Mouse (Mus musculus) hindlimb bud, embryonic 11.5 days (tissue): ENCODE data around the gene Bcas2.
"Not testable (repeated sequence)": the region's sequence is repeated elsewhere in the genome, so short reads cannot be mapped to it uniquely, and the experiment has no call there.

ENCODE experiments used
- DNase-seq: peaks from one replicate; pipeline ENCODE4 v3.0.0-alpha.2; 2012; ENCODE audit warnings: low read depth, low spot score; ENCODE audit errors: extremely low spot score

Bcas2 gene

DNA sequence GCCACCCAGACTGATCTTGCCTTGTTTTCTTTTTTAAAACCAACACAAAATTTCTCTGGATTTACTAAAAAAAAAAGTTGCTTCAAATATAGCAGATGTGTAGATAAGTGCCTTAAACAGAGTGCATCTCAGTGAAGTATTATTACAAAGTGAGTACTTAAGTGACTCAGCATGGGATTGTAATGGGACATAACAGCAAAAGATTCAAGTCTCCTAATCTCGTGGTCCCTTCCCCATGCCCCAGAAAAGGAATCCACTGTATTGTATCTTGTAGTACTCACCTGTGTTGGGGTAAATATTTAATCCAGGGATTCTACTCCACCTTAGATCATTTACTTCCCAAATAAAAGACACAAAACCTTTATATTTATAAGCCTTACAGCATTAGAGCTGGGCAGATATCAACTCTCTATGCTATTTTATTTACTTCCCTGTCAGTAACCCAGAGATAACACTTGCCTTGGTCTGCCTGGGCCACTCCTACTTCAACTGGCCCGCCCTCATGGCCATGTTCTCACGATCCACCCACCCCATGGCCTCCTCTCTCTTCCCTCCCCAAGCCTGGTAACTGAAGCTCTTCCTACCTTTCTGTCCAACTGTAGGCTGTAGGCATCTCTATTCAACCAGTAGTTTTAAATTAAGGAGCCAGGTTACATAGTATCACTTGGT lies 12.1 kb upstream of the Bcas2 start:
- DNase-seq = no peak

DNA sequence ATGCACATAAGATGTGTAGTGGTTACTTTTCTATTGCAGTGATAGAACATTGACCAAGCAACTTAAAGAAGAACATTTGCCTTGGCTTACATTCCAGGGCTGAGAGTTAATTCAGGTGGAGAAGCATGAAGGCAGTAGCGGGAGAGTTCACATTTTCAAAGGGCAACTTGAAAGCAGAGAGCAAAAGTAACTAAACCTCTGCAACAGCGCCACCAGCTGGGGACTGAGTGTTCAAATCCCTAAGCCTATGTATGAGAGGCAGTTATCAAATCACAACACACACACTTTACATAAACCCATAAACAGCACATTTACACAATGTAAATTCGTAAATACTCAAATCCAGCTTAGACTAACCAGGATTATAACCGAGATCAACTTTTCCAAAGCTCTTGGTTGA lies 1.7 kb upstream of the Bcas2 start:
- peak; percentile 64 for DNase-seq

DNA sequence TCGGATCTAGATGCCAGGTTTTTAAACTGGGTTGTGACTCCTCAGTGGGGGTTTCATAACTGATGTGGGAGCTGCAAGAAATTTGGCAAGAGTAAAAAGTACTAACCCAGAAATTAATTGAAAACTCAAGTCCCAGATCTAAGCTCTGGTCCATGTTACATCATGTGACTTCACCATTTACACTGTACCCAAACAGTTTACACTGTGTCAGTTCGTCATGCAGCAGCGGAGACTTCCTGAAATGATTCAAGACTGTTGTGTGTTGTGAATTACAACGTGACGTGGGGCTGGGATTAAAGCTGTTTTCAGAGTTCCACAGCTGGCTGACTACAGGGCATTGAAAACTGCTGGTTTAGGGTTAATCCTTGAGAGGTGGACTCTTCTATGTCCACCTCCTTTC lies 1.2 kb downstream of the Bcas2 start:
- no peak for DNase-seq

DNA sequence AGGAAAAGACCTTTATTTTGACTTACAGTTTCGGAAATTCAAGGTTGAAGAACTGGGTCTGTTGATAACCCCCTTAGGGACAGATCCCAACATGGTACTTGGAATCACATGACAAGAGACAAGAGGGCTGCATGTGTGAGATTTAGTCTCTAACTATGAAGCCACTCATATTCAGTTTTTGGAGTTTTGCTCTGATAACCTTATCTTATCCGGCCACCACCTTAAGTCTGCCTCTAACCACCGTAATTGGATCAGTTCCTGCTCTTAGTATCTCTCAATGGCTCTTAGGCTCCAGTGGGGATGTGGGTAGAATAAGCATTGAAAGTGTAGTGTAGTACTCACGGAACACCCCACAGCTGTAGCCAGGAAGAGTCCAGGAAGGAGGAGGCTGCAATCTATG lies 5.3 kb downstream of the Bcas2 start:
- DNase-seq = no peak

DNA sequence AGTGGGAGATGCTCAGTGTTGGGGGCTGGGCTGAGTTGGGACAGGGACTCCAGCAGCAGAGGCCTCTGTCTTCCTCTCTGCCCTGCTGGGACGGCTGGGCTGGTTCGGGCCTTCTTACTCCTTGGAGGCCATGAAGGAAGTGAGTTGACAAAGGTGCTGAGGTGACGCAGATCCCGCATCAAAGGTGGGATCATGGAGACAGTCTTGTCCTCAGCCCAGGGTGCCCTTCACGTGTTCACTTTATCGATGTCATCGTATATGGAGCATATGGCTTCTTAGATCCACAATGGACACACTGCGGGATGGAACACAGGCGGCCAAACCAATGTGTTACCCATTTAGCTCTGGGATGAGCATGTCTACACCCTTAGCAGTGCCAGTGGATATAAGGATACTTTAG lies 8.1 kb downstream of the Bcas2 start:
- no peak for DNase-seq

DNA sequence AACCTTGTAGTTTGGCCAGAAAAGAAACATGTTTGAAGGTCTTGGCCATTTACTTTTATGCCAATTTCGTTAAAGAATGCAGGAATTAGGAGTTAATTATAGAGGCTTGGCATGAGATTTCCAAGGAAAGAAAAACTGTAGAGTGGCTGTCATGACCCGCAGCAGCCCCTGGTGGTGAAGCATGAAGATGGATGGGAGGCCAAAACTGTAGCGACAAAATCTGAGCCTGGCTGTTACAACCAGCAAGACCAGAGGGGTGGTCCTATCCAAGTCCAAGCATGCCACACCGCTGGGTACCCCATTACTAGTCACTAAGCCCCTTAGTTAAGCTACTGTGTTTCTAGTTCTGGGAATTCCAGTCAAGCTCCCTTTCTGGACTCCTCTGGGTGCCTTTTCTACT lies 9.7 kb downstream of the Bcas2 start:
- no peak for DNase-seq

DNA sequence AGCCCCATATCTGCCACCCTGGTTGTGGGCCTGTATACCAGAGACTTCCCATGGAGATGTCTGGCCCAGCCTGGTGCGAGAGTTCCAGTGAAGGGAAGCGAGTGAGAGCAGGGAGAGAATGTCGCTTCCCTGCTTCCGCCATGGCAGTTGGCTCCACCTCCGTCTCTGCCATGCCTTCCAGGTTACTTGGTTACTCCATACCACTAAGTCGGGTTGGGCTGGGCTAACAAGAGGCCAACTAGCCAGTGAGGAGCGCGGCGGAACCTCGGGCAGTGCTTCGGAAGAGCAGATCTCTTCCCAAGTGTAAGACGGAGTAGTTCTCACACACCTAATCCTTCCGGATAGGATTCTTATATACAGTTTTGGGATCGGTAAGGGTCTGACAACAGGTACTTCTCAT lies 11.4 kb downstream of the Bcas2 start:
- no peak for DNase-seq

DNA sequence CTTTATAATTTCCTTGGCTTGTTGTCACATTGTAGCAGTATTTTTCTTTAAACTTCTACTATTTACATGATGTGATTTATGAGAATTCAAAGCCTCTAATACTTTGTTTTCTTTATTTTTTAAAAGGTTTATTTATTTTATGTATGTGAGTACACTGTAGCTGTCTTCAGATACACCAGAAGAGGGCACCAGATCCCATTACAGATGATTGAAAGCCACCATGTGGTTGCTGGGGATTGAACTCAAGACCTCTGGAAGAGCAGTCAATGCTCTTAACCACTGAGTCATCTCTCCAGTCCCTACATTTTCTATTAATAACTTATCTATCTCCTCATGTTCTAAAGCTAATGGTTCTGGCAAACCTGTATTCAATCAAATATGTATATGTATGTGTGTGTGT lies 13.0 kb downstream of the Bcas2 start:
- not testable (repeated sequence) for DNase-seq

DNA sequence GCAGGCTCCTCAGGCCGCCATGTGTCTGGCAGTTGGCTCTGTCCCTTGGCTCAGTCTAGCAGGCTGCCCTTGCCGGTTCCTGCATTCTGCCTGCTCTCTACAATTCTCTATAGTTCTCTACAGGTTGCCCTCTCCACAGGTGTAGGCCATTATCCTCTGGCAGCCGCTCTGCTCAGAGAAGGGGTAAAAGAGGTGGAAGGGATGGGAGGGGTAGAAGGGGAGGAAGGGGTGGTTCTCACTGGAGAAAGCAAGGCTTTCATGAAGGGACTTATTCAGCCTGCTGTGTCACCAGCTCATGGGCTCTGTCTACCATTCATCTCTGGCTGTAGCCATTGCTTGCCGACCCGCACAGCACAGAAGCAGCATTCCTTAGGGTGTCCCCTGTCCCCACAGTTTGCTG lies 17.0 kb downstream of the Bcas2 start:
- no peak for DNase-seq

DNA sequence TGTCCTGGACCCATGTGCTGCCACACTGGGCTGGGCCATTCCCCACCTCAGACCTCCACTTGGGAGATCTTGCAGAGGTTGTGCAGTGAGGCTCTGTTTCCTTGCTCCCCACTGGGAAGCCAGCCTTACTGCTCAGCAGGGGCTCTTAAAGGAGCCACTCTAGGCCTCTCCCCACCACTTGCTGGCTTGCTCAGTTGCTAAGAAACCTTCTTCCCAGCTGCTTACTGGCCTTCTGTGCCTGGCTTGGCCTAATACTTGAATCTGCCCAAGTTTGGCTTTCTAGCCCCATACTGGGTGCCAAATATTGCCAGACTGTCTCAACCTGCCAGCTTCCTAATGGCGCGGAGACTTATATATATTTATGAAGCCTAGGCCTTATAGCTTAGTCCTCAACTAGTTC lies 17.4 kb downstream of the Bcas2 start:
- no peak for DNase-seq

DNA sequence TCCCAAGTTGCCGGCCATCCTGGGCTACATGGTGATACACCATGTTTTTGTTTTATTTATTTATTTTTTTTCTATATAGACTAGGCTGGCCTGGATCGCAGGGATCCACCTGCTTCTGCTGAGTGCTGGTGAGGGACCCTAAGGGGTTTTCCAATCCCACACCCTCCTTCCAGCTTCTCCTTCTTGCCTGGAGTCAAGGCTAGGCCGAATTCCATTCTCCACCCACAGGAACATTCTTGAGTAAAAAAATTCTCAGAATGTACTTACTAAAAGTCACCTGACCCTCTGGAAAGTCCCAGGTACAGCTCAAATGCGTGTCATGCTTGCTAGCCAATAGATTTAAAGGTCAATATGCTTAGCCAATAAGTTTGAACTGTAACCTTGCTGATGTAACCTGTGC lies 20.7 kb downstream of the Bcas2 start:
- DNase-seq = no peak

DNA sequence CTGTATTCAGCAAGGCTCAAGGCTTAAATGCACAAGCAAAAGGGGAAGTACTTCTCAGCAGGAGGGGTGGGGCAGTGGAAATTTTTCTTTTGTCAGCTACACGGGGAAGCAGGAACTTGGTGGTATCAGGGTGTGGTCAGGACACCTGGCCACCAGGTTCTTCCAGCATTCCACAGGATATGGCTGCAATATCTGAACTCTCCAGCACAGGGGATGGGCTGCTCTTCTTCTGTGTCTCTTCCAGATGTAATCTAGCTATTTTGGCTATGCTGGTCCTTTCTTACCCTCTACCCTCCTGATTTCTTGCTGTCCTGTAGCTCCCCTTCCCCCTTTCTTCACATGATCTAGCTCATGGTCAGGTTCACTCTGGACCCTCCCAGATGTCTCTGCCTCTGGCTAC lies 21.7 kb downstream of the Bcas2 start:
- DNase-seq = no peak

DNA sequence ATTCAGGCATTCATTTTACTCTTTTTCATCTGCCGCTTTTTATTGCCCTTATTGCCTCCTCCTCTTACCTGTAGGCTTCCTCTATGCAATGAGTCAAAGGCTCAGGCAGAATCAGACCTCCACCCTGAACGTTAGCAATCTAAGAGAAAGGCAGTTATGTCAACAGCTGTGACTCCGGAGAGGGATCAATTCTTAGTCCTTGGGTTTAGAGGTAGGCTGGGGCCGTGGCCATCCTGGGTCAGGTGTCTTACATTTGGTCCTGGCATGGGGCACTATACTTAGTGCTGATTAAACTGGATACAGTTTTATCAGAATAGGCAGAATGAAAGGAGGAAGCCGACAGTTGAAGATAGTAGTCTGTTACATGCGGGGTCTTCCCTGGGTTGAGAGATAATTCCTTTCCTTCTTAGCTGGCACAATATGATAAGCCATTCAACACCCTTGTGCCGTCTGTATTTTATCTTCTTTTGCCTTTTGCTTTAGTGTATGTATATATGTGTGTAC lies 24.9 kb downstream of the Bcas2 start:
- no peak for DNase-seq

DNA sequence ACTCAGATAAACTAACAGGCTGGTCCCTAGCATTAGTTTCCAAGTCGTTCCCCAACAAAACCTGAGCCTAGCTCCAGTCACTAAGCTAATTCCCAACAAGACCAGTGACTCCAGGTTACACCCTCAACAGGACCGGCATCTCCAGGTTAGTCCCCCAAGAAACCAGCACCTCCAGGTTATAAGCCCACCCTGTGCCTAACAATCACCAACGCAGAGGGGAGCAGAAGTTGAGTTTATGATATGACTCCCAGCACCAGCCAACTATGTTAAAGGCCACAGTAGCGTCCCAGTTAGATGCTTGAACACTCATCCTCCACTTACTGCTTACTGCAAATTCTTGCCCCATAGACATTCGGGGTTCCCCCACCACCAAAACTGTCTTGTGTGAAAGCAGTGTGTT lies 27.9 kb downstream of the Bcas2 start:
- DNase-seq = no peak

DNA sequence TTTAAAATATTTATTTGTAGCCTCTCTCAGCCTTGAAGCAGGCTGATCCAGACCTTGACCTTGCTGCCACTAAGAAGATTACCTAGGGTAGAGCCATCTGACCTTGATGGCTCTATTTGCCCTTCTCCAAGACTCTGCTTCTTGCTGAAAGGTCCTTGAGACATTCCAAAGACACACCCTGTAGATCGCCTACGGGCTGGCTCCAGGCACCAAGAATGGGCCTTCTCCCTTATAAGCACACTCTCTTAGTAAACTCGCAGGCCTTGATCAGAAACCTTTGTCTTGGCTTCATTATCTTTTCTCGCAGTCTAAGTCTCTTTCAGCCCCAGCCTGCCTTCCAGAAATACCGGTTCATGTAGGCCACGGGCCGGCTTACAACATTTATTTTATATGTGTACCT lies 29.6 kb downstream of the Bcas2 start:
- not testable (repeated sequence) for DNase-seq

DNA sequence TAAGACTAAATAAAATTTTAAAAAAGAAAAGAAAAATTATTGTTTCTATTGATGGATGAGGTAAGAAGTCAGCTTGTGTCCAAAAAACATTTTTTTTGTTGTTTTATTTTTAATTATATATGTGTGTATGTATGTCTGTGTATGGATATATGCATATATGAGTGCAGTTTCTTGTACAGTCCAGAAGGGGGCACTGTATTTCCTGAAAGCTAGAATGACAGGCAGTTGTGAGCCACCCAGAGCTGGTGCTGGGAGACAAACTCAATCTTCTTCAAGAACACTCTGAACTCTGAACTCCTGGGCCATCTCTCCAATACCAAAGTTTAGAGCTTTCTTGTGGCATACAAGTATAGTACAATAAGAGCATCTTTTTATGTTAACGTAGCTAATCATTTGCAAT lies 32.1 kb downstream of the Bcas2 start:
- DNase-seq = no peak

DNA sequence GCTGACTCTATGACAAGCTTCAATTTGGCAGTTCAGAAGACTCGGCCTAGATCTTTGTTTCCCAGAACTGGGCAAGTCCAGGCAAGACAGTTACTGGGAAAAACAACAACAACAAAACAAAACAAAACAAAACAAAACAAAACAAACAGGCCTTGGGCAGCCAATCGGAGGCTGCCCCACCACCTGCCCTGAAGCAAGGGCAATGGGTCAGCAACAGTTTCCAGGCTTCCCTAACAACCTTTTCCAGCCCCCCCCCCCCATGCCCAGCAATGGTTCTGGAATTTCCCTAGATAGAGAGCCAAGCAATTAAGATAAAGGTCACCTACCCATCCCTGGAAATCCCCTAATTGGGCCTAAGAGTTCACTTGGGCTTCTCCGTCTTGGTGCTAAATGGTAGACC lies 33.0 kb downstream of the Bcas2 start:
- no peak for DNase-seq

DNA sequence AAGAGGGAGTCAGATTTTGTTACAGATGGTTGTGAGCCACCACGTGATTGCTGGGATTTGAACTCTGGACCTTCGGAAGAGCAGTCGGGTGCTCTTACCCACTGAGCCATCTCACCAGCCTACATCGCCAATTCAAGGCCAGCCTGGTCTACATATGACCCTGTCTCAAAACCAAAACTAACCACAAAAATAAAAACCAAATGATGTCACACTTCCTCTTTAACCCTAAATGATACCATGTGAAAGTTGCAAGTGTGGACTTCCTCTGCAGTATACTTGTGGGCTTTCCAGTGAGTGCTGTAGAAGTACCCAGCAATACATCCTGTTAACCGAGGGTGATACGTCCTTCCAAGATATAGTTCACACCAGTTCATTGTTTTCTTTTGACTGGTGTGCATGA lies 34.9 kb downstream of the Bcas2 start:
- DNase-seq = no peak

DNA sequence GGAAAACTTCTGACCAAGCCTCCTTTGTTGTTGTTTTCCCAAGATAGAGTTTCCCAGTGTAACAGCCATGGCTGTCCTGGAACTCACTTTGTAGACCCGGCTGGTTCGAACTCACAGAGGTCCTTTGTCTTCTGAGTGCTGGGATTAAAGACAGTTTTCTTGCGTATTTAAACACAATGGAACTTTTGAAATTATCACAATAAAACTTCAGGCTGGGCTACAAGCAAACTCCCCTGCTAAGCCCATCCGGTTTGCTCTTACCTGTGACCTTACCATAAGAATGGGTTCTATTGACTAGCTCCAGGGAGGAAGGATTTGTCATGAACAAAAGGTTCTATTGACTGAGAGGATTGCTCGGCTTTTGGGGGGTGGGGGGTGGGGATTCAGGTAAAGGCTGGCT lies 36.3 kb downstream of the Bcas2 start:
- DNase-seq = no peak

DNA sequence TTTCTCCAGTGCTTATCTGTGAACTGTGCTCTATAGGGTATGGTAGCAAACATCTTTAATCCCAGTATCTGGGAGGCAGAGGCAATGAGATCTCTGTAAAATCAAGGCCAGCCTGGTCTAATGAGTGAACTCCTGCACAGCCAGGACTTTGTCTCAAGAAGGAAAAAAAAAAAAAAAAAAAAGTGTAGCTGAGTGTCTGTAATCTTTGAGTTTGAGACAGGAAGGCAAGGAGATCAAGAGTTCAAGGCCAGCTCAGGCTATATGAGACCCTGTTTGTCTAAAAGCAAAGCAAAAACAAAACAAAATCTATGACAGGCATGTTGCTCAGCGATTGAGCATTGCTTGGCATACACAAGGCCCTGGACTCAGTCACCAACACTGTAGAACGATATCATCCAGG lies 36.8 kb downstream of the Bcas2 start:
- no peak for DNase-seq

DNA sequence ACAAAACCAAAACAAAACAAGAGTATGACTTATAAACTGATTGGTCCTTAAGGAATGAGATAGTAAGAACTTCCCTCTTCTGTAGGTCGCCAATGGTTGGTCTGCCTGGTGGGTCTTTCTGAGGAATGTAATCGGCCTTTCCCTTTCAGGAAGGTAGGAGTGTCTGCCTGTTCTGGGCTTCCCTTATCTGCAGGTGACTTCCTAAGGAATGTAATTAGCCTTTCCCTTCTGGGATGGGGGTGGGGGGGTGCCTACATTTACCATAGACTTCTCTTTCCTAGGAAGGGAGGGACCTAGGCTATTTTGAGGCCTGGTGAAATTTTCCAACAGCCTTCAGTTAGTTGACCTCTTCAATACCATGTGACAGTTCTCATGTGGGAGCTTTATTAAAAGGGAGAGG lies 39.6 kb downstream of the Bcas2 start:
- DNase-seq = no peak

DNA sequence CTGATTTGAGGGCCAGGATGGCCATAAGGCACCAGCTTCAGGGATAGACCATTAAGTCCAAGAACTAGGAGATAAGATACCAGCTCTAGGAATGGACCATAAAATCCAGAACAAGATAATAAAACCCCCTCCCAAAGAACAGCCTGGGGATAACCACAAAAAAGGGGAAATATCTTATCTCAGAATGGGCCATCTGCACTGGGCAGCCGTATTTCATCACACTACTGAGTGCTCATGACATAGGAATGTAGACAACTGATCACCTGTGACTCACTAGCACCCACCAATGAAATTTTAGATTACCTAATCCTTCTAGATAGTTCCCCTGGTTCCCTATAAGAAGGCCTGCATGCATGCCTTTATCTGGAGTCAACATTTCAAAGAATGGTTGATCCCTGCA lies 40.7 kb downstream of the Bcas2 start:
- no peak for DNase-seq

DNA sequence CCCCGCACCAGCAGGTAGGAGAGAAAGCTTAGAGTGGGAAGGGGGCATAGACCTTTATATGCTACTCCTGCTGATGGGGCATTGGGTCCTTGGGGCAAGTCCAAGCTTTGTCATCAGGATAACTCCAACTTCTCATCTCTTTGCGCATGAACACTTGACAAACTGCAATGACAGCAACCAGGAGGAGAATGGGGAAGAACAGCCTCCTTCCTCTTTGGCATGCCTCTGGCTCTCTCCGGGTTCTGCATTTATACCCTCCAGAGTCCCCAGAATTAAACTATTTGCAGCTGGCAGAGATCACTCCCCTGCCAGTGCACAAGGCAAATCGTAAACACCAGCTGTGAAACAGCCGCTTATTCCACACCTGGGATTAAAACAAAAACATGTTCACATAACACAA lies 42.1 kb downstream of the Bcas2 start:
- no peak for DNase-seq
